Mouse (Mus musculus) lung, postnatal 36 days (tissue): Measurements from ENCODE around the gene Arhgef2.
"Not testable (repeated sequence)": the region's sequence is repeated elsewhere in the genome, so short reads cannot be mapped to it uniquely, and the experiment has no call there.

Source experiments
- DNase-seq: peaks from one replicate; pipeline ENCODE4 v3.0.0; 2022; ENCODE audit warnings: mixed read lengths

Gene Arhgef2

GRCm38 (mm10) chr3:88591950-88592731 is 13.6 kb upstream of the Arhgef2 start:
- peak; percentile 91 for DNase-seq

DNA sequence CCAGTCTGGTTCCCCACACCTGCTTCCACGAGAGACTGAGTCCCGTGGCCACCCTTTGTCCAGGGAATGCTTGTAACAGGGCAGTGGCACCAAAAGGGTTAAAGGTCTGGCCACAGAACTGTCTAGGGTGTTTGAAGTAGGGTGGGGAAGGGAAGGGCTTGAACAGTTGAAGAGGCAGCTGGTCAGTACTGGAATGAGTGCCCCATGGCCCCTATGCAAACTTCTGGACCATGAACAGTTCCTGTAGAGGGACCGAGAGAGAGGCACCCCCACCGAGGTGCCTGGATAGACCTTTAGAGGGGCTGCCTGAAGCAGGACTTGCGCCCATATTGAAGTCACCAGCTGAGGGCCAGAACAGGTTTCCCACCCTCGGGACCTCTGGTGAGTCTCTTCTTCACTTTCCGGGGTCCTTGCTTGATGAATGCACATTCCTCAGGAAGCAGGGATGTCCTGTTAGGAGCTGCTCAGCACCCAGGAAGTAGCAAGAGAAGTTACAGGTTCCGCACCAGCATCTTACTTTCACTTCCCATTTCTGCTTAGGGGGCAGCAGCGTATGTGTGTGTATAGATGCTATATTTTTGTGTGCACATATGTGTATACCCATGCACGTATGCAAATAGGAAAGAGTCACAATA is 12.7 kb upstream of the Arhgef2 start:
- DNase-seq: peak; percentile 68

GRCm38 (mm10) chr3:88593893-88594580 is 11.7 kb upstream of the Arhgef2 start:
- peak; percentile 82 for DNase-seq

DNA sequence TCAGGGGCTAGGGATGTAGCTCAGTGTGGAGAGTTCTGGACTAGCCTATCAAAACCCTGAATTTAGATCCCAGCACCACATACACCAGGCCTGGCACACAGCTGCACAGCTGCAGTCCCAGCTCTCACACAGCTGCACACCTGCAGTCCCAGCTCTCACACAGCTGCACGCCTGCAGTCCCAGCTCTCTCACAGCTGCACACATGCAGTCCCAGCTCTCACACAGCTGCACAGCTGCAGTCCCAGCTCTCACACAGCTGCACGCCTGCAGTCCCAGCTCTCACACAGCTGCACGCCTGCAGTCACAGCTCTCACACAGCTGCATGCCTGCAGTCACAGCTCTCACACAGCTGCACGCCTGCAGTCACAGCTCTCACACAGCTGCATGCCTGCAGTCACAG is 9.2 kb upstream of the Arhgef2 start:
- DNase-seq: not testable (repeated sequence)

GRCm38 (mm10) chr3:88602466-88602865 is 3.3 kb upstream of the Arhgef2 start:
- DNase-seq: no peak

GRCm38 (mm10) chr3:88603714-88604161 is 2.0 kb upstream of the Arhgef2 start:
- DNase-seq: peak; percentile 93

DNA sequence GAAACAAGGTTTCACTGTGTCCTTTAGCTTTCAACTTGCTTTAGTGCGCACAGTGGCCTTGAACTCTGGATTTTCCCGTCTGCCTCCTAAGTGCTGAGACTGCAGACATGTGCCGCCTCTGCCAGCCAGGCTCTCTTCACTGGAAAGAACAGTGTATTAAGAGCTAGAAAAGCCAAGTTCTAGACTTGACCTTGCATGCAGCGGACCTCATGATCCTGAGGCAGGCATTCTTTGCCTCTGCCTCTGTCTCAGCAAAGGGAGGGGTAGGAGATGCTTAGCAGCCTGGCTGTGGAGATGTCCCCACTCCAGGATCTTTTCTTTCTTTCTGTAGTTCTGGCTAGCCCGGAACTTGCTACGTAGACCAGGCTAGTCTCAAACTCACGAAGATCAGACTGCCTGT is 903 bp upstream of the Arhgef2 start:
- no peak for DNase-seq

DNA sequence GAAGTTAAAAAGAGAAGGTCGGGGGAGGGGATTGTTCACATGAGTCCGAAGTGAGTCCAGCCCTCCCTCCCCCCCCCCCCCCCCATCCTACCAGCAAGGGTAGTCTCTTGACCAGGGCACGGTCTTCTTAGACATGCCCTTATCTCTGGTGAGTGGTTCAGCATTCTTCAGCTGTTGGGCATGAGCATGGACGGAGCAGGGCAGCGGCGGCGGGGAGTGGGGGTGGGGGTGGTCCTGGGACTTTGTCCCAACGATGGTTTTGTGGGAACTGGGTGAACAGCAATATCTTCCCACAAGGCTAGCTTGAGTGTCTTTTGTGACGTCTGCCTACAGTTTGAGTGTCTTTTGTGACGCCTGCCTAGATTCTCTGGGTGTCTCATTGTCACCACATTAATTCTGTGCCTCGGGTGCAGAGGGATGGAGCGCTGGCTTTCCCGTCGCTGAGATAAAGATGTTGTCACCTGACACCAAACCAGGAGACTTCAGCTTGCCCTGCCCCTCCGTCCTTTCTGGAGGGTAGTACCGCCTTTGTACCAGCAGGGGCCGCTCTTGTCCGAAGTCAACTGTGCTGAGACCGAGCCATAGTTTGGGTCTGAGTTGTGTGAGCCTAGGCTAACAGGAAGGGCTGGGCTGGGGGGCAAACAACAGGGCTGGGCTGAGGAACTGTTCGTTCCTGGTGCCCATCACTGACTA is 1.4 kb downstream of the Arhgef2 start:
- peak; percentile 94 for DNase-seq

DNA sequence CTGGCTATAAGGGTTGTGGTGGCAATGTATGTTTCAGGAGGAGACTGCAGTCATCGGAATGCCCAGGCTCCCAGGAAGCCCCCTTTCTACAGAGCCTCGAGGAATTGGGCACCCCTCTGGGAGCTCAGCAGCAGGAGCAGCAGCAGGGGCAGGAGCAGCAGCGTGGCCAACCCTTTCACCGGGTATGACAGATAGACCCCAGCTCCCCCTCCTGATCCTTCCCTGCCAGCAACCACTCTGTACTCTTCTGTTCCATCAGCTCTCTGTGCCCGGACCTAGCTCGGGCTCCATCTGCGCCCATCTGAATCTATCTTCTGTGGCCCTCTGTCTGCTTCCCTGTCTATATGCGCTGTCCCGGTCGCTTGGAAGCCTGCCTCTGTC is 2.0 kb downstream of the Arhgef2 start:
- DNase-seq: no peak

DNA sequence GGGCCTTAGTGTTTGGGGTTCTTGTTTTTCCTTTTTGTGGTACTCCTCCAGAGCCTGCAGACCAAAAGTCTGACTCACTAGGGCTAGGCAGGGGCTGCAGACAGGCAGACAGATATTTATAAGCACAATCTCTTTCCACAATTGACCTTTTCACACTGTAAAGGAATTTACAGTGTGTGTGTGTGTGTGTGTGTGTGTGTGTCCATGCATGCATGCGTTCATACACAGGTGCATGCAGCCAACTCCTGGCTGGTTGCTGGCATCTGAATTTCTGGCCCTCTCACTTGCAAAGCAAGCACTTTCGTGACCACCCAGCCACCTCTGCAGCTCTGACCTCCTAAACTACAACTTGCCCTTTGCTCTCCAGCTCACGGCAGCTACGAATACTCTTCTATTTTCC is 3.3 kb downstream of the Arhgef2 start:
- no peak for DNase-seq

- DNase-seq: no peak
Observed at GRCm38 (mm10) chr3:88614418-88614817, 8.7 kb downstream of the Arhgef2 start.

GRCm38 (mm10) chr3:88615117-88615516 is 9.4 kb downstream of the Arhgef2 start:
- DNase-seq: peak; percentile 77

- DNase-seq: peak; percentile 79
Observed at GRCm38 (mm10) chr3:88615902-88616391, 10.2 kb downstream of the Arhgef2 start.

- no peak for DNase-seq
Observed at GRCm38 (mm10) chr3:88616951-88617500, 11.3 kb downstream of the Arhgef2 start.

DNA sequence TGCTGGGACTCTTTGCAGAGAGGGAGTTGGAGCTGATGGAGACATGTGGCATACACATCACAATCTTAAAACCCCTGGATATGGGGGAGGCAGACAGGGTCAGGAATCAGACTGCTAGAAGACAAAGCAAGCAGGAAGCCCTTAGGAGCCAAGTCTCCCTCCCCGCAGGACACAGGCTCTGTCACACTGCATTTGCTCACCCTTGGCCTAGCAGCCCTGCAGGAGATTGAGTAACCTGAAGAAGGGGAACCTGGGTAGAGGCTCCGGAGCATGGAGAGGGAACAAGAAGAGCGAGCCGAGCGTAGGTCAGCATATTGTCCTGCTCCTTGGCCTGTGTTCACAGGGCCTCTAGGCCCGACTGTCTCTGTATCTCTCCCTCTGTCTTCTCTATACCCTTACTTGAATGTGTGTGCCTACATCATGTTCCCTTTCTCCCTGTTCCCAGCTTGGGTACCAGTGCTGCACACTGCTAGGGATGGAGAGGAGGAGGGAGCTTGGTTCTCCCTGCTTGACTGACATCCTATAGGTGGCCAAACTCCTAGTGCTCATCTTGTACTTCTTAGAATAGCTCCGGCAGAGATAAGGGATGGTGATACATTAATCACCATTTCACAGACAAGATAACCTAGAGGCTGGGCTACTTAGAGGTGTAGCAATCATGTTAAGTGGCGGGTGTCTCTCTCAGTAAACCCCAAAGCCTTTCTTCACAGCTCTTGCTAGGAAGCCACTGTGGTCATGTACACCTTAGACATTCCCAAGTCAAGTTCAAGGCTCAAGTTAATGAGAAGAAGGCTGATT is 12.5 kb downstream of the Arhgef2 start:
- peak; percentile 44 for DNase-seq

- no peak for DNase-seq
Observed at GRCm38 (mm10) chr3:88619113-88620097, 13.6 kb downstream of the Arhgef2 start.

- no peak for DNase-seq
Observed at GRCm38 (mm10) chr3:88620146-88620991, 14.6 kb downstream of the Arhgef2 start.

- peak; percentile 90 for DNase-seq
Observed at GRCm38 (mm10) chr3:88620992-88621536, 15.3 kb downstream of the Arhgef2 start.

DNA sequence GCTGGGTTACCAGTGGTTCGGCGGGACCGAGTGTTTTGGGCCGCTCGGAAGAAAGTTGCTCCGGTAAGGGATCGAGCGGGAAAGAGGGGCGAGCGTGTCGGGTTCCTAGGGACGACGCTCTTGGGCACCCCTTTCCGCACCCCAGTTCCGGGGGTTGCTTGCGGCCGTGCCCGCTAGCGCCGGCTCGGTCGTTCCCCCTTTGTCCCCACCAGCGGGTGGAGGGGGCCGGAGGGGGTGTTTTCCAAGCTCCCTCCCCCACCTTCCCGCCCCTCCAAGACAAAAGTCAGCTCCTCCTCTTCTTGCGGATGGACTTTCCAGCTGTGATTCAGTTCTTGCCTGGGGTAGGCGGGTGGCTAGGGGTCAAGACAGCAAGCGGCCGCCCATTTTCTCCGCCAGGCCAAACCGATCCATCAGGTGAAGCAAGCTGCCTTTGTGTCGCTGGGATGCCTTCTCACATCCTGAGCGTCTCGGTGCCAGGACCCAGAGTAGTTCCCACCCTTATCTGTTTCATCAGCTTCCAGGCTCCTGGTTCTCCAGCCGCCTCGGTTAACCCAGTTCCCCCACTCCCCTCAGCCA is 15.9 kb downstream of the Arhgef2 start:
- peak; percentile 81 for DNase-seq
